Mouse (Mus musculus) left cerebral cortex, postnatal 4 days (tissue): ENCODE data around the gene Shank3. TPM values are rescaled to one million over a fixed set of nuclear protein-coding genes. Genes with fewer than 3 reads are reported as not detected.

Source experiments
- DNase-seq: peaks from one replicate; pipeline ENCODE4 v3.0.0-alpha.2; 2022
- intact Hi-C: fragments of 180-260 bp; cut with DNase I; formaldehyde crosslinking; loops from one replicate; pipeline ENCODE4 v1.15.1; 2025
- total RNA-seq, 2 experiments: library from RNA; stranded (reverse); gene quantifications; 2 replicates each; pipeline ENCODE4 v1.2.3; 2021

Gene Shank3
- total RNA-seq, 2 experiments from 2014 or later = 136 to 141 TPM

GRCm38 (mm10) chr15:89551733-89552132 is 52.3 kb downstream of the Shank3 start:
- intact Hi-C loops = no loop called here
- no peak for DNase-seq

GRCm38 (mm10) chr15:89555591-89555990 is 56.2 kb downstream of the Shank3 start:
- DNase-seq = no peak
- intact Hi-C loops = no loop called here

GRCm38 (mm10) chr15:89556401-89557178 is 57.2 kb downstream of the Shank3 start:
- peak; percentile 42 for DNase-seq
- intact Hi-C loops = no loop called here

- no peak for DNase-seq
- intact Hi-C loops = no loop called here
These were observed 58.0 kb downstream of the Shank3 start for GRCm38 (mm10) chr15:89557179-89557995.

- intact Hi-C loops = no loop called here
- DNase-seq = no peak
These were observed 58.6 kb downstream of the Shank3 start for GRCm38 (mm10) chr15:89557996-89558390.

- intact Hi-C loops = no loop called here
- no peak for DNase-seq
These were observed 59.8 kb downstream of the Shank3 start for GRCm38 (mm10) chr15:89559202-89559731.

GRCm38 (mm10) chr15:89568114-89568513 is 68.7 kb downstream of the Shank3 start, which contains the start of gene Acr:
Gene Acr (plus strand): TSS chr15:89568326.
- DNase-seq = no peak
- intact Hi-C loops = no loop called here

- DNase-seq = no peak
- intact Hi-C loops = no loop called here
These were observed 72.7 kb downstream of the Shank3 start for GRCm38 (mm10) chr15:89572147-89572546.

GRCm38 (mm10) chr15:89582494-89582893 is 83.1 kb downstream of the Shank3 start:
- DNase-seq = no peak
- intact Hi-C loops = no loop called here

- intact Hi-C loops = no loop called here
- no peak for DNase-seq
These were observed 85.7 kb downstream of the Shank3 start for GRCm38 (mm10) chr15:89585101-89585500.

GRCm38 (mm10) chr15:89585631-89586030 is 86.2 kb downstream of the Shank3 start:
- intact Hi-C loops = no loop called here
- no peak for DNase-seq

GRCm38 (mm10) chr15:89589146-89589545 is 89.7 kb downstream of the Shank3 start:
- no peak for DNase-seq
- intact Hi-C loops = no loop called here

GRCm38 (mm10) chr15:89591317-89591716 is 91.9 kb downstream of the Shank3 start:
- intact Hi-C loops = no loop called here
- no peak for DNase-seq

- DNase-seq = peak; percentile 92
- intact Hi-C loops = no loop called here
These were observed 92.5 kb downstream of the Shank3 start, which contains the start of gene Rabl2 for GRCm38 (mm10) chr15:89591723-89592455. Gene Rabl2 (minus strand): TSS chr15:89591923.

- intact Hi-C loops = no loop called here
- no peak for DNase-seq
These were observed 93.1 kb downstream of the Shank3 start for GRCm38 (mm10) chr15:89592548-89592947.

- DNase-seq = no peak
- intact Hi-C loops = no loop called here
These were observed 106.6 kb downstream of the Shank3 start for GRCm38 (mm10) chr15:89605822-89606570.

- intact Hi-C loops = no loop called here
These were observed 108.1 kb downstream of the Shank3 start for GRCm38 (mm10) chr15:89607480-89607879.

GRCm38 (mm10) chr15:89607888-89608287 is 108.5 kb downstream of the Shank3 start:
- no peak for DNase-seq
- intact Hi-C loops = no loop called here

More at GRCm38 (mm10) chr15:89607480-89607879, 108.1 kb downstream of the Shank3 start:
- no peak for DNase-seq
